Mouse (Mus musculus) Patski (cell line): ENCODE results near the gene Rap1gap2. TPM values are rescaled to one million over a fixed set of nuclear protein-coding genes. Genes with fewer than 3 reads are reported as not detected.

ENCODE experiments used
- ATAC-seq: fragments of 100-300 bp; one replicate; pipeline ENCODE4 v1.8.0; 2021
- CTCF ChIA-PET: fragments of 350-600 bp; sonication (Branson Sonifier 250); formaldehyde crosslinking; loops from one replicate; lab custom pipeline; 2022; ENCODE audit warnings: inconsistent platforms; lab: Charles Lee
- POLR2A ChIA-PET: fragments of 350-600 bp; sonication (Branson Sonifier 250); formaldehyde crosslinking; loops from one replicate; lab custom pipeline; 2022; ENCODE audit warnings: antibody characterized with exemption, inconsistent platforms; lab: Charles Lee
- DNase-seq: peaks from one replicate; pipeline ENCODE4 v3.0.0-alpha.2; 2011; ENCODE audit warnings: low read depth, low spot score
- H3K27me3 ChIP-seq: fragments of 371-371 bp; one replicate; pipeline ENCODE4 v1.5.1; 2021
- CTCF ChIP-seq: fragments of 100-300 bp; IDR thresholded peaks from one replicate; pipeline ENCODE4 v1.5.1; 2021
- in situ Hi-C: fragments of 300-500 bp; cut with MboI; formaldehyde crosslinking; loops from 3 replicates; pipeline ENCODE4 v1.11.1; 2018; ENCODE audit warnings: low pct_unique_long_range_greater_than_20kb, mixed read lengths
- polyA plus RNA-seq: library from polyadenylated mRNA; unstranded; gene quantifications from one replicate; pipeline ENCODE4 v1.2.3, GENCODE M21; 2021

Rap1gap2 gene
- polyA plus RNA-seq, 1 experiment from 2014 or later, result 21.1 TPM

- ChIA-PET CTCF (interaction anchor here (1.3 to 1.6 kb wide), 2 partner anchors 12 to 13 kb away, joined by 4 to 5 read pairs; no protein-coding TSS in a partner anchor), POLR2A (no interaction called here)
- H3K27me3 ChIP-seq, result peaks cover 29% of the 10 kb centered on the region
- TF ChIP-seq CTCF, result no peak
- ATAC-seq, result no peak
- no peak for DNase-seq
- in situ Hi-C loops, result no loop called here
Observed at GRCm38 (mm10) chr11:74621974-74622669, 11.4 kb upstream of the Rap1gap2 start.

- POLR2A ChIA-PET, result interaction anchor here (0.6 to 0.7 kb wide), 2 partner anchors 12 to 1548 kb away, joined by 4 to 5 read pairs; no protein-coding TSS in a partner anchor
Observed at GRCm38 (mm10) chr11:74619956-74620300, 9.2 kb upstream of the Rap1gap2 start.

GRCm38 (mm10) chr11:74619201-74619955 lies 8.7 kb upstream of the Rap1gap2 start, which contains the start of gene Ccdc92b:
TSS of gene Ccdc92b (plus strand) at chr11:74619605.
- in situ Hi-C loops, result loop anchor here (5.0 kb wide), 1 partner anchor 37 kb away; no protein-coding TSS in a partner anchor
- POLR2A ChIA-PET, result interaction anchor here (0.6 to 0.7 kb wide), 2 partner anchors 11 to 1548 kb away, joined by 4 to 5 read pairs; no protein-coding TSS in a partner anchor
- peaks cover 43% of the 10 kb centered on the region for H3K27me3 ChIP-seq
- DNase-seq (peak; percentile 6), ATAC-seq (peak; percentile 95)
- no peak for TF ChIP-seq CTCF
- CTCF ChIA-PET, result no interaction called here

More at GRCm38 (mm10) chr11:74619956-74620300, 9.2 kb upstream of the Rap1gap2 start:
- no peak for TF ChIP-seq CTCF
- peaks cover 39% of the 10 kb centered on the region for H3K27me3 ChIP-seq
- CTCF ChIA-PET, result no interaction called here
- no peak for DNase-seq
- in situ Hi-C loops, result loop anchor here (5.0 kb wide), 1 partner anchor 38 kb away; no protein-coding TSS in a partner anchor
- no peak for ATAC-seq

GRCm38 (mm10) chr11:74615571-74615970 lies 4.9 kb upstream of the Rap1gap2 start:
- no peak for DNase-seq
- in situ Hi-C loops, result loop anchor here (5.0 kb wide), 1 partner anchor 33 kb away; no protein-coding TSS in a partner anchor
- H3K27me3 ChIP-seq, result peaks cover 37% of the 10 kb centered on the region
- no peak for TF ChIP-seq CTCF
- ChIA-PET POLR2A (interaction anchor here (0.6 kb wide), 1 partner anchor 12 kb away, joined by 3 read pairs; no protein-coding TSS in a partner anchor), CTCF (interaction anchor here (0.8 to 1.5 kb wide), 2 partner anchors 12 to 68 kb away, joined by 3 to 4 read pairs; no protein-coding TSS in a partner anchor)
- no peak for ATAC-seq

- no peak for TF ChIP-seq CTCF
- POLR2A ChIA-PET, result no interaction called here
- DNase-seq, result no peak
- in situ Hi-C loops, result no loop called here
- CTCF ChIA-PET, result interaction anchor here (0.8 to 1.6 kb wide), 2 partner anchors 10 to 16 kb away, joined by 3 read pairs; no protein-coding TSS in a partner anchor
- ATAC-seq, result no peak
- peaks cover 27% of the 10 kb centered on the region for H3K27me3 ChIP-seq
Observed at GRCm38 (mm10) chr11:74613428-74613827, 2.7 kb upstream of the Rap1gap2 start.

- no peak for DNase-seq
- ChIA-PET CTCF (no interaction called here), POLR2A (no interaction called here)
- in situ Hi-C loops, result no loop called here
- ATAC-seq, result no peak
- no peak for TF ChIP-seq CTCF
- H3K27me3 ChIP-seq, result peaks cover 14% of the 10 kb centered on the region
Observed at GRCm38 (mm10) chr11:74611437-74611836, 722 bp upstream of the Rap1gap2 start.

GRCm38 (mm10) chr11:74610068-74610467 lies 647 bp downstream of the Rap1gap2 start:
- DNase-seq (no peak), ATAC-seq (no peak)
- in situ Hi-C loops, result no loop called here
- CTCF ChIA-PET, result no interaction called here
- POLR2A ChIA-PET, result no interaction called here
- peaks cover 8% of the 10 kb centered on the region for H3K27me3 ChIP-seq
- TF ChIP-seq CTCF, result no peak

GRCm38 (mm10) chr11:74602286-74602685 lies 8.4 kb downstream of the Rap1gap2 start:
- ATAC-seq (peak; percentile 53), DNase-seq (peak; percentile 3)
- CTCF ChIA-PET, result interaction anchor here (1.0 kb wide), 1 partner anchor 15 kb away, joined by 3 read pairs; no protein-coding TSS in a partner anchor
- no peak for TF ChIP-seq CTCF
- in situ Hi-C loops, result no loop called here
- POLR2A ChIA-PET, result no interaction called here
- no peaks in the 10 kb centered on the region for H3K27me3 ChIP-seq

GRCm38 (mm10) chr11:74597990-74598337 lies 12.8 kb downstream of the Rap1gap2 start:
- no peak for DNase-seq
- CTCF ChIA-PET, result interaction anchor here (1.3 kb wide), 1 partner anchor 51 kb away, joined by 3 read pairs; no protein-coding TSS in a partner anchor
- H3K27me3 ChIP-seq, result no peaks in the 10 kb centered on the region
- no peak for ATAC-seq
- POLR2A ChIA-PET, result no interaction called here
- no peak for TF ChIP-seq CTCF
- in situ Hi-C loops, result no loop called here

- ChIA-PET CTCF (interaction anchor here (0.6 to 1.3 kb wide), 3 partner anchors 16 to 52 kb away, joined by 3 read pairs; no protein-coding TSS in a partner anchor), POLR2A (no interaction called here)
- ATAC-seq, result no peak
- no peak for DNase-seq
- in situ Hi-C loops, result no loop called here
- TF ChIP-seq CTCF, result no peak
- no peaks in the 10 kb centered on the region for H3K27me3 ChIP-seq
Observed at GRCm38 (mm10) chr11:74597283-74597989, 13.3 kb downstream of the Rap1gap2 start.
